Comparison of ENCODE assay signal across 24 mouse cellular contexts in the genomic region with DNA sequence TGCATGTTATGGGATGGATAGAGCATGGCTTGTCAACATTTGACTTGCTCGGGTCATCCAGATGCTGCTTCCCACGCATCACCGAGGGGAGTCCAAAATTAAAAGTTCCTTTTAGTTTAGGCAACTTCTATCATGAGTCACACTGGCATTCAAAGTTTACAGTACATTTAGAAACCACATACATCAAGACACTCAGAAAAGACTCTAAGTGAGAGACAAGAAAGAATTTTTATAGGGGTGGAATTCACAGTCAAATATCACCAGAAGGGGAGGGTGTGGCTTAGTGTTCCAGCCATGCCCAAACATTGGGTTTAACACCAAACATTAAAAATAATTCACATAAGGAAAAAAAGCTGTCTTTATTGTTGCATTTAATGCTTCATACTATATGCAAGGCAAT. TPM values are rescaled to one million over a fixed set of nuclear protein-coding genes. Genes with fewer than 3 reads are reported as not detected.
DNase-seq lines count a peak whose midpoint lies in the region; ATAC-seq and TF ChIP-seq lines count a peak whose summit lies in the region.
"Had no signal": no experiment of that assay in that cellular context is flagged by ENCODE, and none has a peak within 500 bp of the region (broad histone marks: within the 10 kb centered on the region; RNA-seq: fewer than 3 reads in every experiment).

No protein-coding gene starts in this region.

- no peak overlapping the region for H3K4me2 ChIP-seq in lung, embryonic 14.5 days
- H3K4me2 ChIP-seq: embryonic facial prominence, embryonic 13.5 days; forebrain, embryonic 12.5 days; forebrain, embryonic 15.5 days; heart, embryonic 11.5 days; hindbrain, embryonic 12.5 days; hindbrain, embryonic 15.5 days had no signal

- no peaks in the 10 kb centered on the region for H3K4me1 ChIP-seq in lung, embryonic 14.5 days (ENCODE audit: insufficient read depth)
- H3K4me1 ChIP-seq in lung, adult 2 months (ENCODE audit: control insufficient read depth, insufficient read depth, low read length), result no peaks in the 10 kb centered on the region
- H3K4me1 ChIP-seq: embryonic facial prominence, embryonic 10.5 days; embryonic facial prominence, embryonic 13.5 days; forebrain, embryonic 12.5 days; forebrain, embryonic 15.5 days; hindbrain, embryonic 12.5 days had no signal

- TF ChIP-seq POLR2A in lung, adult 2 months (IDR thresholded peaks at IDR 0.05; ENCODE audit: borderline replicate concordance, extremely low read depth, low read depth, low read length), result no peak

- no peak overlapping the region for H3K9ac ChIP-seq in lung, embryonic 14.5 days
- H3K9ac ChIP-seq: embryonic facial prominence, embryonic 13.5 days; forebrain, embryonic 12.5 days; forebrain, embryonic 15.5 days; hindbrain, embryonic 12.5 days; hindbrain, embryonic 15.5 days had no signal

- no peaks in the 10 kb centered on the region for H3K36me3 ChIP-seq in lung, embryonic 14.5 days (ENCODE audit: insufficient read depth)
- H3K36me3 ChIP-seq: embryonic facial prominence, embryonic 10.5 days; embryonic facial prominence, embryonic 13.5 days; forebrain, embryonic 12.5 days; forebrain, embryonic 15.5 days; hindbrain, embryonic 12.5 days; hindbrain, embryonic 15.5 days had no signal

- no peak for ATAC-seq in lung, embryonic 14.5 days (ENCODE audit: insufficient read depth)
- ATAC-seq: CD4-positive, CD25-positive, alpha-beta regulatory T cell, adult 4 months; forebrain, embryonic 15.5 days had no signal

- peak; percentile 40 to 47 for DNase-seq in frontal cortex, adult 2 months (ENCODE audit: extremely low spot score in 1 of 2, low spot score in 1 of 2)
- DNase-seq in frontal cortex, postnatal 25 days (ENCODE audit: low spot score in 2 of 2), result no peak
- peak; percentile 23 for DNase-seq in lung, embryonic 14.5 days
- no peak for DNase-seq in lung, adult 2 months
- DNase-seq in brain, adult 2 months (ENCODE audit: low read depth, low spot score), result peak; percentile 66
- no peak for DNase-seq in thymus, postnatal 10 days (ENCODE audit: low spot score in 2 of 2)
- DNase-seq: adrenal gland, adult 2 months; adrenal gland, postnatal 14 days; cerebellum, adult 11-12 months; cerebellum, adult 8-10 months; cerebellum, postnatal 10 days; cerebellum, postnatal 36 days; embryo, embryonic 11 days; gastrocnemius, postnatal 10 days; gastrocnemius, postnatal 36 days had no signal

- H3K4me3 ChIP-seq in lung, embryonic 14.5 days (ENCODE audit: low read depth, low read length), result no peak overlapping the region
- no peak overlapping the region for H3K4me3 ChIP-seq in lung, adult 2 months (replicated peaks; ENCODE audit: extremely low read depth, low read depth, low read length)
- H3K4me3 ChIP-seq: embryonic facial prominence, embryonic 10.5 days; embryonic facial prominence, embryonic 13.5 days; erythroblast, embryonic 14.5 days; forebrain, embryonic 12.5 days; forebrain, embryonic 15.5 days; hindbrain, embryonic 12.5 days; hindbrain, embryonic 15.5 days had no signal

- no peaks in the 10 kb centered on the region for H3K27me3 ChIP-seq in lung, embryonic 14.5 days (ENCODE audit: insufficient read depth, low read length)
- H3K27me3 ChIP-seq: embryonic facial prominence, embryonic 13.5 days; forebrain, embryonic 12.5 days; forebrain, embryonic 15.5 days; hindbrain, embryonic 12.5 days; hindbrain, embryonic 15.5 days had no signal

- TF ChIP-seq CTCF in lung, embryonic 14.5 days (IDR thresholded peaks at IDR 0.05; ENCODE audit: low read depth), result no peak
- TF ChIP-seq CTCF in lung, adult 2 months (IDR thresholded peaks at IDR 0.05; ENCODE audit: insufficient read depth, low read length), result no peak

- no peaks in the 10 kb centered on the region for H3K9me3 ChIP-seq in lung, embryonic 14.5 days (ENCODE audit: low read depth, low read length)
- H3K9me3 ChIP-seq: embryonic facial prominence, embryonic 10.5 days; embryonic facial prominence, embryonic 13.5 days; forebrain, embryonic 12.5 days; forebrain, embryonic 15.5 days; hindbrain, embryonic 12.5 days; hindbrain, embryonic 15.5 days had no signal

- H3K27ac ChIP-seq in lung, embryonic 14.5 days (ENCODE audit: low read depth), result no peak overlapping the region
- H3K27ac ChIP-seq: embryonic facial prominence, embryonic 10.5 days; embryonic facial prominence, embryonic 13.5 days; forebrain, embryonic 12.5 days; forebrain, embryonic 15.5 days; hindbrain, embryonic 12.5 days; hindbrain, embryonic 15.5 days had no signal

- WGBS in lung, embryonic 14.5 days, result 63% methylated on average over 3 of the region's 3 CpGs
- WGBS in lung, adult 2 months, result 73% methylated on average over 3 of the region's 3 CpGs

RNA-seq across cellular contexts. Expression of a gene that starts 57.4 kb away (rescaled TPM):
- 30.1 and 34.3 TPM in 2 replicates for polyA plus RNA-seq in frontal cortex, adult 2 months (2012; rRNA removed)
- 3.7 and 3.9 TPM in 2 replicates for polyA plus RNA-seq in lung, embryonic 14.5 days (2014; fragmentation: Nextera tagmentation; extraction: Ambion mirVana)
- polyA plus RNA-seq in lung, adult 2 months (2012; rRNA removed), result 0.38 and 0.84 TPM in 2 replicates
- polyA plus RNA-seq: erythroblast, embryonic 14.5 days had no signal

Comparison
In these comparisons a context has a peak if more than half of its experiments do, and no peak if none do; other contexts are left out.
1. DNase-seq: peak in frontal cortex, adult 2 months (2 of 2), lung, embryonic 14.5 days (single experiment) and brain, adult 2 months (single experiment); none in frontal cortex, postnatal 25 days (0 of 2), lung, adult 2 months (single experiment) and thymus, postnatal 10 days (0 of 2).